Mouse (Mus musculus) E14TG2a.4 (cell line): ENCODE data around the gene Sh3bp5l.

Experiments used
- CTCF ChIP-seq: conservative IDR thresholded peaks from 2 replicates; pipeline ENCODE4 v1.5.1; 2014; ENCODE audit warnings: low read length
- NANOG ChIP-seq: IDR thresholded peaks from 2 replicates; pipeline ENCODE4 v1.6.1; 2014; ENCODE audit warnings: borderline replicate concordance, low read length, mixed read lengths
- POU5F1 ChIP-seq: IDR thresholded peaks from 2 replicates; pipeline ENCODE4 v1.6.1; 2014; ENCODE audit warnings: low read length, borderline replicate concordance

DNA sequence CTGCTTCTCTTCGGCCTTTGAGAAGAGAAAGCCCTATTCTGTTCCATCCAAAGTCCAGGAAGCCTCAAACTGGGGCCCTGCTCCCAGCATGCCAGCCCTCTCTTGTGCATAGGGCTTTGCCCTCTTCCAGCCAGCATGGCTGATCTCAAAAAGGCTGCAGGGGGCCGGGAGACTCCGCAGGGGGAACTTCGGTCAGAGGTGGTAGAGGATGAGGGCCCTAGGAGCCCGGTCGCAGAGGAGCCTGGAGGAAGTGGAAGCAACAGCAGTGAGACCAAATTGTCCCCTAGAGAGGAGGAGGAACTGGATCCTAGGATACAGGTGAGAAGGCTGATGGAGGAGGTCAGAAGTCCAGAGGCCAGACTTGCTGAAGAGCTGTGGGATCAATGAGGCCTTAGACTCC lies 1.0 kb downstream of the Sh3bp5l start:
- TF ChIP-seq CTCF (no peak), POU5F1 (no peak), NANOG (no peak)
